Mouse (Mus musculus) CH12.LX (cell line): ENCODE measurements at regions not wholly inside any gene's neighbourhood (a gene's known extent, or its start where the extent isn't known, plus 50 kb on each side); places are given as distances from the start of the nearest gene placed in this dataset.

Experiments used
- DNase-seq: peaks from one replicate; pipeline ENCODE4 v3.0.0-alpha.2; 2013; ENCODE audit errors: extremely low read depth
- H3K27ac ChIP-seq: 2 replicates; pipeline ENCODE4 v1.5.1; 2012; ENCODE audit warnings: low read depth, mild to moderate bottlenecking, control low read depth, moderate library complexity; ENCODE audit not compliant: insufficient read depth
- H3K27me3 ChIP-seq: replicated peaks from 2 replicates; pipeline ENCODE3; 2012; ENCODE audit warnings: inconsistent platforms
- H3K36me3 ChIP-seq, 2 experiments: replicated peaks in 1 of 2; 2 replicates each; pipeline versions ENCODE3 to v1.6.1; 2012; ENCODE audit warnings: inconsistent platforms in 1 of 2, low read length in 1 of 2, mild to moderate bottlenecking in 1 of 2, mixed read lengths in 1 of 2, moderate library complexity in 1 of 2; ENCODE audit not compliant: control insufficient read depth in 1 of 2, insufficient read depth in 1 of 2
- H3K4me1 ChIP-seq, 2 experiments: 2 replicates each; pipeline ENCODE4 v1.6.1; 2012; ENCODE audit warnings: inconsistent platforms in 1 of 2, moderate library complexity in 1 of 2; ENCODE audit not compliant: insufficient read depth in 2 of 2, control insufficient read depth in 1 of 2
- H3K4me2 ChIP-seq: 2 replicates; pipeline ENCODE4 v1.6.1; 2012; ENCODE audit warnings: low read depth, mild to moderate bottlenecking, control low read depth; ENCODE audit not compliant: poor library complexity, insufficient read depth, severe bottlenecking
- H3K4me3 ChIP-seq, 3 experiments: fragments of 150-350 bp in 1 of 3; sonication (generic) in 1 of 3; replicated peaks in 1 of 3; 2 replicates each; pipeline versions ENCODE3 to v1.5.1; 2011 to 2012; ENCODE audit warnings: low read depth in 2 of 3, low read length in 2 of 3, mild to moderate bottlenecking in 2 of 3, moderate library complexity in 2 of 3, control low read depth in 1 of 3, improper control_type of control experiment in 1 of 3, inconsistent platforms in 1 of 3, mixed read lengths in 1 of 3; ENCODE audit not compliant: poor library complexity in 1 of 3
- H3K79me2 ChIP-seq: replicated peaks from 2 replicates; pipeline ENCODE4 v1.6.1; 2012; ENCODE audit warnings: mild to moderate bottlenecking, moderate library complexity; ENCODE audit not compliant: control insufficient read depth, poor library complexity, insufficient read depth, severe bottlenecking; ENCODE audit errors: extremely low read depth
- H3K9ac ChIP-seq: 2 replicates; pipeline ENCODE4 v1.6.1; 2012; ENCODE audit warnings: low read depth, mild to moderate bottlenecking, control low read depth, moderate library complexity; ENCODE audit not compliant: insufficient read depth
- H3K9me3 ChIP-seq: replicated peaks from 2 replicates; pipeline ENCODE3; 2012; ENCODE audit warnings: low read length, inconsistent platforms, mixed read lengths
- CHD1 ChIP-seq: IDR thresholded peaks from 2 replicates; pipeline ENCODE4 v1.6.1; 2012; ENCODE audit warnings: low read depth, low read length, improper control_type of control experiment, inconsistent platforms
- CHD2 ChIP-seq: IDR thresholded peaks from 2 replicates; pipeline ENCODE4 v1.6.1; 2011; ENCODE audit warnings: low read length, improper control_type of control experiment
- CTCF ChIP-seq, 2 experiments: IDR thresholded peaks in 1 of 2; conservative IDR thresholded peaks in 1 of 2; 2 replicates each; pipeline ENCODE4 v1.5.1; 2011 to 2012; ENCODE audit warnings: low read depth in 2 of 2, low read length in 2 of 2, improper control_type of control experiment in 1 of 2, inconsistent platforms in 1 of 2, mild to moderate bottlenecking in 1 of 2, moderate library complexity in 1 of 2
- E2F4 ChIP-seq: IDR thresholded peaks from 2 replicates; pipeline ENCODE4 v1.6.1; 2011; ENCODE audit warnings: low read depth, low read length, improper control_type of control experiment; ENCODE audit not compliant: insufficient replicate concordance
- ELF1 ChIP-seq: IDR thresholded peaks from 2 replicates; pipeline ENCODE4 v1.6.1; 2014; ENCODE audit warnings: low read depth, mild to moderate bottlenecking, inconsistent platforms, low read length, improper control_type of control experiment
- EP300 ChIP-seq: IDR thresholded peaks from 2 replicates; pipeline ENCODE4 v1.6.1; 2011; ENCODE audit warnings: low read length, improper control_type of control experiment
- IRF4 ChIP-seq: IDR thresholded peaks from 2 replicates; pipeline ENCODE4 v1.6.1; 2014; ENCODE audit warnings: low read depth, mild to moderate bottlenecking, inconsistent platforms, low read length, improper control_type of control experiment
- JUND ChIP-seq: conservative IDR thresholded peaks from 2 replicates; pipeline ENCODE4 v1.6.1; 2011; ENCODE audit warnings: low read depth, low read length, improper control_type of control experiment
- KAT2A ChIP-seq: IDR thresholded peaks from 2 replicates; pipeline ENCODE4 v1.6.1; 2012; ENCODE audit warnings: low read length, improper control_type of control experiment, inconsistent platforms; ENCODE audit not compliant: insufficient replicate concordance
- MAFK ChIP-seq: IDR thresholded peaks from 2 replicates; pipeline ENCODE4 v1.6.1; 2011; ENCODE audit warnings: low read length, improper control_type of control experiment; ENCODE audit not compliant: insufficient replicate concordance
- MAX ChIP-seq: IDR thresholded peaks from 2 replicates; pipeline ENCODE4 v1.6.1; 2011; ENCODE audit warnings: low read length, improper control_type of control experiment
- MAZ ChIP-seq: IDR thresholded peaks from 2 replicates; pipeline ENCODE4 v1.6.1; 2012; ENCODE audit warnings: low read depth, mild to moderate bottlenecking, inconsistent platforms, low read length, improper control_type of control experiment, moderate library complexity
- MEF2A ChIP-seq: IDR thresholded peaks from 2 replicates; pipeline ENCODE4 v1.6.1; 2014; ENCODE audit warnings: low read depth, mild to moderate bottlenecking, inconsistent platforms, low read length, improper control_type of control experiment, borderline replicate concordance
- MXI1 ChIP-seq: IDR thresholded peaks from 2 replicates; pipeline ENCODE4 v1.6.1; 2011; ENCODE audit warnings: mild to moderate bottlenecking, low read depth, low read length, improper control_type of control experiment
- MYC ChIP-seq: IDR thresholded peaks from 2 replicates; pipeline ENCODE4 v1.6.1; 2011; ENCODE audit warnings: low read depth, mild to moderate bottlenecking, improper control_type of control experiment, low read length
- POLR2AphosphoS2 ChIP-seq: IDR thresholded peaks from 2 replicates; pipeline ENCODE4 v1.6.1; 2011; ENCODE audit warnings: low read depth, low read length, improper control_type of control experiment
- RAD21 ChIP-seq: IDR thresholded peaks from 2 replicates; pipeline ENCODE4 v1.6.1; 2011; ENCODE audit warnings: low read depth, mild to moderate bottlenecking, low read length, improper control_type of control experiment, moderate library complexity
- RCOR1 ChIP-seq: conservative IDR thresholded peaks from 2 replicates; pipeline ENCODE4 v1.6.1; 2012; ENCODE audit warnings: low read depth, mild to moderate bottlenecking, inconsistent platforms, low read length, improper control_type of control experiment
- TBP ChIP-seq: conservative IDR thresholded peaks from 2 replicates; pipeline ENCODE4 v1.6.1; 2011; ENCODE audit warnings: low read depth, low read length, improper control_type of control experiment
- TCF12 ChIP-seq: IDR thresholded peaks from 2 replicates; pipeline ENCODE4 v1.6.1; 2014; ENCODE audit warnings: low read depth, mild to moderate bottlenecking, inconsistent platforms, low read length, improper control_type of control experiment
- UBTF ChIP-seq: IDR thresholded peaks from 2 replicates; pipeline ENCODE4 v1.6.1; 2012; ENCODE audit warnings: low read depth, mild to moderate bottlenecking, inconsistent platforms, low read length, improper control_type of control experiment, moderate library complexity
- USF1 ChIP-seq: IDR thresholded peaks from 2 replicates; pipeline ENCODE4 v1.6.1; 2014; ENCODE audit warnings: low read depth, mild to moderate bottlenecking, inconsistent platforms, low read length, improper control_type of control experiment
- dilution Hi-C: fragments of 300-500 bp; cut with MboI; formaldehyde crosslinking; loops from 2 replicates; pipeline ENCODE4 v1.14.3; 2020; ENCODE audit warnings: low sequenced_read_pairs; ENCODE audit not compliant: extremely low pct_unique_long_range_greater_than_20kb, extremely low pct_ligation_motif_present
- in situ Hi-C: fragments of 300-500 bp; cut with MboI; formaldehyde crosslinking; loops from 3 replicates; pipeline ENCODE4 v1.14.3; 2019; ENCODE audit warnings: low sequenced_read_pairs, low pct_ligation_motif_present, low pct_unique_long_range_greater_than_20kb, mixed read lengths

DNA sequence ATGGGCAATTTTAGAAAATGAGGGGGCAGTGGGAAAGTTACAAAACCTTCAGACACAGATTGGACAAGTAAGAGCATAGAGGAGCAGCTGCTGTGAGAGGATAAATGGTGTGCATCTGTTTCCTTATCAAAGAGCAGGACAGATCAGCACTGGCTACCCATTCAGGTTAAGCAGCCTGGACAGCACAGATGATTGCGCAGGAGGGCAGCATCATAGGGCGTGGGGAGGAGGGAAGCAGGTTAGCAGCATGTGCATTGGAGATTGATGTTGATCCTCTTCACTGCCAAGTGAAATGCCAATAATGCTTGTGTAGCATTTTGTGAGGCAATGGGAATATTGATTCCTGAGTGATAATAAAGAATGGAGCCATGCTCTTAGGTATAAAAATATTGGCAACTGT is 171.9 kb downstream of the Gm11232 start:
- H3K4me3 ChIP-seq: no peak overlapping the region
- peaks cover 21% of the 10 kb centered on the region for H3K9me3 ChIP-seq
- dilution Hi-C loops: no loop called here
- in situ Hi-C loops: no loop called here
- no peak for TF ChIP-seq E2F4
- no peak for TF ChIP-seq TCF12
- TF ChIP-seq TBP: no peak
- TF ChIP-seq MAZ: no peak
- TF ChIP-seq KAT2A: no peak
- TF ChIP-seq RAD21: no peak
- TF ChIP-seq IRF4: no peak
- TF ChIP-seq UBTF: no peak
- no peak for TF ChIP-seq MXI1
- no peak overlapping the region for H3K9ac ChIP-seq
- no peaks in the 10 kb centered on the region for H3K36me3 ChIP-seq
- no peak overlapping the region for H3K27ac ChIP-seq
- H3K27me3 ChIP-seq: no peaks in the 10 kb centered on the region
- H3K79me2 ChIP-seq: no peaks in the 10 kb centered on the region
- no peak overlapping the region for H3K4me2 ChIP-seq
- no peak for DNase-seq
- no peaks in the 10 kb centered on the region for H3K4me1 ChIP-seq

DNA sequence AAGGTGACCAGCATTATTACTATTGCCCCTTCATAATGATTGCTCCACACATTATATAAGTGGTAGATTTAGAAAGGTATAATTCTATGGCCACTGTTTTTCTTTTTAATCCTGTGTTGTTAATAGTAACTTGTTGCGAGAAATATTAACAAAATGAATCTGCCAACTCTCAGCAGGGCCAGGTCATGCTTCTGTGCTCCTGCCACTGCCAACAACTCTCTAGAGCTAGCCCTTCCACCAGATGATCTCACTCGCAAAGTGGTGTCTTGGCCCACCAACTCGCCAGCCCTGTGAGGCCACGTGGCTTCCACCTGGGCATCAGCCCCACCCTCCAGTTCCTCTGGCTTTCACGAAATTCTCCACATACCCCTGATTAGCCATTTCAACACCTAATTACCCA is 197.1 kb downstream of the Gm11232 start:
- dilution Hi-C loops: no loop called here
- Histone ChIP-seq H3K4me3 (no peak overlapping the region), H3K36me3 (no peaks in the 10 kb centered on the region), H3K4me1 (no peaks in the 10 kb centered on the region), H3K9me3 (peaks cover 20% of the 10 kb centered on the region), H3K27ac (no peak overlapping the region), H3K27me3 (no peaks in the 10 kb centered on the region), H3K9ac (no peak overlapping the region), H3K79me2 (no peaks in the 10 kb centered on the region), H3K4me2 (no peak overlapping the region)
- no peak for DNase-seq
- in situ Hi-C loops: no loop called here
- TF ChIP-seq MAFK: no peak
- TF ChIP-seq CTCF (conservative IDR thresholded peaks at IDR 0.05 in 1 of 2, IDR thresholded peaks at IDR 0.05 in 1 of 2; ENCODE audit: low read depth in 2 of 2, low read length in 2 of 2): no peak
- no peak for TF ChIP-seq RCOR1
- no peak for TF ChIP-seq ELF1
- no peak for TF ChIP-seq MAX
- TF ChIP-seq JUND: no peak
- TF ChIP-seq CHD2: no peak
- TF ChIP-seq CHD1: no peak
- no peak for TF ChIP-seq E2F4
- TF ChIP-seq EP300: no peak
- no peak for TF ChIP-seq USF1
- TF ChIP-seq MEF2A: no peak
- no peak for TF ChIP-seq TCF12
- TF ChIP-seq POLR2AphosphoS2: no peak
- no peak for TF ChIP-seq MYC
